Mouse (Mus musculus): ENCODE measurements around the gene Dag1.

DNA sequence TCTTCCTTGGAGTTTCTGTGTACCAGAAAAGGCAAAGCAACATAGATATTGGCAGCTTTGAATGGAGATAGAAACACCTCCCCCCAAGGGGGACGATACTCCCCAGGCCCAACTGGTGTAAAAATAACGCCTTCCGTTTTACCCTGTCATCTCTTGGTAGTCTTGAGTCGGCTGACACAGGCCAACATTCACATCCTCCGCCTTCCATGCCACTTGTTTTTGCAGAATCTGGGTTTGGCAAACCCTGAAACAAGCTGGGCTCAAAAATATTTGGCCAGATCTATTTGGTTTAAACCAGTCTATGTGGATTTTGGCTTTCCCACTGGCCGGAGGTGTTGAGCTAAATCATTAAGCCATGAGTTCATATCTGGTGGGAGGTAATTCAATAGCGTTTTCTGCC is 74.7 kb downstream of the Dag1 start:
- TF ChIP-seq POLR2A (IDR thresholded peaks at IDR 0.05; ENCODE audit: borderline replicate concordance, extremely low read depth, insufficient read depth, insufficient read length, poor library complexity, severe bottlenecking) = no peak
- TF ChIP-seq CTCF (IDR thresholded peaks at IDR 0.05; ENCODE audit: borderline replicate concordance, extremely low read depth, insufficient read depth, insufficient read length) = no peak

Data from brain, embryonic 14.5 days (tissue).